Mouse (Mus musculus): ENCODE measurements around the gene Fkbp10. TPM values are rescaled to one million over a fixed set of nuclear protein-coding genes. Genes with fewer than 3 reads are reported as not detected.
A peak's percentile ranks its signal among the peaks of the same experiment; 100 is the strongest.

Fkbp10 gene
- total RNA-seq, 2 experiments from 2014 or later: 1.9 to 4.5 TPM

- Histone ChIP-seq H3K4me3 (no peak overlapping the region), H3K27ac (no peak overlapping the region)
- intact Hi-C loops (cut with DNase I): no loop called here
- no peak for TF ChIP-seq CTCF (IDR thresholded peaks at IDR 0.05)
- no peak for DNase-seq
Observed at GRCm38 (mm10) chr11:100404456-100405074, 10.9 kb upstream of the Fkbp10 start.

GRCm38 (mm10) chr11:100406273-100406672 is 9.2 kb upstream of the Fkbp10 start:
- no peak for DNase-seq
- no peak overlapping the region for H3K27ac ChIP-seq
- intact Hi-C loops (cut with DNase I): no loop called here
- no peak for TF ChIP-seq CTCF (IDR thresholded peaks at IDR 0.05)
- no peak overlapping the region for H3K4me3 ChIP-seq

DNA sequence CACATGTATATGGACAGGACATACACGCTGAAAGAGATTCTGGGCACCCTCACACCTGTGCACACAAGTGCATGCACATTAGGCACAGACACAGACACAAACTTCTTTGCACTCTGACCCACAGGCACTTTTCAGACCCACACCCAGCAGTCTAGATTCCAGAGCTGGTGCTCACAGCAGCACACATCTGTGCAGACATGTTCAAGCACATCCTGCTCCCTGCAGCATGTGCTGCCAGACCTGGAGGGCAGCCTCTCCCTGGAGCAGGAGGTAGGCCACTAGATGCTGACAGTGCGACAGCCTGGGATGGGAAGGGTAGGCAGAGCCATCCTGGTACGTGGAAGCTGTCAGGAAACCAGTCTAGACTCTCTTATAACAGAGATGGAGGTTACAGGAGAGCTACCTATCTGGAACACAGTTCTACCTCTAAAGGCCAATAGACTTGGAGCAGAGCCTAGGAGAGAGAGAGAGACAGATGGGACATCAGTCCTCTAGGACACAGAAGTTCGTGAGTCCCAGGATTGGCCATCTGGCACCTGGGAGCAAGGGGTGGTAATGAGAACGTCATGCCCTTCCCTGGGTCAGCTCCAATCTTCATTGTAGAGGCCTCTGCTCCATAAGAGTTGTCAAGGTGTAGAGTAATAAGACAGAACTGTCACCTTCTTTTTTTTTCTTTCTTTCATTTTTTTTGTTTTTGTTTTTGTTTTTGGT is 8.3 kb upstream of the Fkbp10 start:
- H3K27ac ChIP-seq: no peak overlapping the region
- intact Hi-C loops (cut with DNase I): no loop called here
- no peak for DNase-seq
- no peak for TF ChIP-seq CTCF (IDR thresholded peaks at IDR 0.05)
- H3K4me3 ChIP-seq: no peak overlapping the region

DNA sequence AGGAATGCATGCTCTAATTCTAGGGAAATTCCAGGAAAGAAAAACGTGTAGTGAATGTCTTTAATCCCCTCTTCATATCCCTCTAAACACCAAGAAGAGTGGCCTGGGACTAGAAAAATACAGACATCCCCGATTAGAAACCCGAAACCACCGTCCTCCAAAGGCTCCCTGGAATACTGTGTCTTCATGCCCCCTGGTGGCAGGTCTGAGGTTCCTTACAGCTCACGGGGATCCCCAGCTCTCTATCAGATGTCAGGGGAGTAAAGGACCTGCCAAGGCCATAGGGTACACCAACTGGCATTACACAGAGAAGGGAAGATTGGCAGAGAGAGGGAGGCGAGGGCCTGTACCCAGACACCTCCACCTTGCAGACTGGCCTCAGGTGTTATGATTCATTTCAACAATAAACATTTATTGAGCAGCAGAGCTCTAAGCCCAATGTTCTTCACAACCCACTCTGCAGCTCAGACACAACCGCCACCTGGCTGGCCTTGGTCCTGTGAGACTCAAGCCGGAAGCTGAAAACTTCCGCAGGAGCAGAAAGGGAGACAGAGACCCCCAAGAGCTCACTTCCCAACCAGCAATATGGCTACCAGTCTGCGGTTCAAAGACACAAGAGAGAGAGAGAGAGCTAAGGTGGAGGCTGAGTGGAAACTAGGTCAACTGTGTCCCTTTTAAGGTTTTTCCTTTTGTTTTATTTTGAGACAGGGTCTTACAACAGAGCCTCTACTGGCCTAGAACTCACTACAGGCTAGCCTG is 7.2 kb upstream of the Fkbp10 start:
- intact Hi-C loops (cut with DNase I): loop anchor here (1.0 kb wide), 1 partner anchor 46 kb away; no protein-coding TSS in a partner anchor
- peak; percentile 84 for DNase-seq
- peak; percentile 91 for TF ChIP-seq CTCF (IDR thresholded peaks at IDR 0.05)
- Histone ChIP-seq H3K4me3 (no peak overlapping the region), H3K27ac (peak overlapping the region; percentile 16; the same call in 1 of the 2 replicates)

DNA sequence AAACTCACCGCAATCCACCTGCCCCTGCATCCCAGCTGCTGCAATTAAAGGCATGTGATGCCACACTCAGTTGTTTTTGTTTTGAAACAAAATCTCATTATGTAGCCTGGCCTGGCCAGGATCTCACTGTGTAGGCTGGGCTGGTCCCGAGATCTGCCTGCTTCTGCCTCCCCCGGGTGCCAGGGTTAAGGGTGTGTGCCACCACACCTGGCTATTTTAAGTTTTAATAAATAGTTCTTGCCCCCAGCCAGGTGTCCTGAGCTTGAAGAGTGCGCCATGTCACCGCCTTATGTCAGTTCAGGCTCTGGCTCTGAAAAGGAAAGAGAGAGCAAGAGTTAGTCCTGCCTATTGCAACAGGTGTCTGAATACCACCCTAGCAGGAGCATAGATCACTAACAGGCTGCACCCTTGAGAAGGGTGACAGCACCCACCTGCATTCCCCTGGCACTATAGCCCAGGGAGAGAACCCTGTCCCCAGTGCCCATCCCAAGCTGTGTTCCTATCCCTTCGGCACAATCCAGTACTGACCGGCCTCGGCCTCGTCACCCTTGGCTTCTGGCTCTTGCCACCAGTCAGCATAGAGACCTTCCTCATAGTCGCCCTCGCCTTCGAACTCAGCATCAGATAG is 6.5 kb upstream of the Fkbp10 start:
- intact Hi-C loops (cut with DNase I): loop anchor here (1.0 kb wide), 1 partner anchor 47 kb away; no protein-coding TSS in a partner anchor
- no peak for TF ChIP-seq CTCF (IDR thresholded peaks at IDR 0.05)
- Histone ChIP-seq H3K27ac (no peak overlapping the region), H3K4me3 (no peak overlapping the region)
- DNase-seq: no peak

GRCm38 (mm10) chr11:100409686-100410085 is 5.8 kb upstream of the Fkbp10 start:
- TF ChIP-seq CTCF (IDR thresholded peaks at IDR 0.05): no peak
- DNase-seq: no peak
- Histone ChIP-seq H3K4me3 (no peak overlapping the region), H3K27ac (no peak overlapping the region)
- intact Hi-C loops (cut with DNase I): no loop called here

DNA sequence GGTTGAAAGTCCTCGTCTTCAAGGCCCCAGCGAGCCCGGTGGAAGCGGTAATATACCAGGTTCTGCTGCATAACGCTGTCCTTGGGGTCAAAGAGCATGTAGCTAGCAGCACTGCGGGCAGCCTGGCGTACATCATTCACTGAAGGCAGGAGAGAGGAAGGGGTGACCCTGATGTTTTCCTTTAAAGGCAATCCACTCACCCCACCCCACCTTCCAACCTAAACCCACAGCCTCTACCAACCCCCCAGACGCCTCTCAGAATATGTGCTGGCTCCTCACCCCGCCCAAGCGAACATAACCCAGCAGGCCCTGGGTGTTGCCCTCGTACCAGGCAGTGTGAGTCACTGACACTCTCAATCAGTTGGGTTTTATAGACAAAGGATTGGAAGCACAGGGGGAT is 3.8 kb upstream of the Fkbp10 start:
- no peak for TF ChIP-seq CTCF (IDR thresholded peaks at IDR 0.05)
- Histone ChIP-seq H3K4me3 (no peak overlapping the region), H3K27ac (no peak overlapping the region)
- DNase-seq: no peak
- intact Hi-C loops (cut with DNase I): no loop called here

GRCm38 (mm10) chr11:100413541-100413940 is 2.0 kb upstream of the Fkbp10 start:
- Histone ChIP-seq H3K4me3 (peak overlapping the region; percentile 92), H3K27ac (peak overlapping the region; percentile 90)
- DNase-seq: no peak
- intact Hi-C loops (cut with DNase I): no loop called here
- no peak for TF ChIP-seq CTCF (IDR thresholded peaks at IDR 0.05)

- intact Hi-C loops (cut with DNase I): no loop called here
- peak; percentile 83 for TF ChIP-seq CTCF (IDR thresholded peaks at IDR 0.05)
- peak within 1 kb of the TSS; percentile 90 for H3K27ac ChIP-seq
- H3K4me3 ChIP-seq: peak within 1 kb of the TSS; percentile 92
- DNase-seq: peak; percentile 91
Observed at GRCm38 (mm10) chr11:100414021-100414913, 1.2 kb upstream of the Fkbp10 start, which contains the start of gene P3h4. P3h4 (minus strand) TSS chr11:100414836.

DNA sequence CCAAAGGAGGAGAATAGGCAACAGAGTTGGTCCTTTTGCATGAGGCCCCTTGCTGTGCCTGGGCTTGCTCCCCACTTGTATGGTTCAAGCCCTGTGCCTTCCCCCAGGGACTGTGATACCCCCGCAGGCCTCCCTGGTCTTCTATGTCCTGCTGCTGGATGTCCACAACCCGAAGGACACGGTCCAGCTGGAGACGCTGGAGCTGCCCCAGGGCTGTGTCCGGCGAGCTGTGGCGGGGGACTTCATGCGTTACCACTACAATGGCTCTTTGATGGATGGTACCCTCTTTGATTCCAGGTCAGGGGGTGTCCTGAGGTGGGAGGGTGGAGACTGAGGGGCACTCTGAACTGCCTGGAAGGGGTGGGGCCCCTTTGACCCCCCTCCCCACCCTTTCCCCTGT is 6.0 kb downstream of the Fkbp10 start:
- H3K4me3 ChIP-seq: no peak overlapping the region
- intact Hi-C loops (cut with DNase I): no loop called here
- no peak overlapping the region for H3K27ac ChIP-seq
- TF ChIP-seq CTCF (IDR thresholded peaks at IDR 0.05): no peak
- DNase-seq: no peak

DNA sequence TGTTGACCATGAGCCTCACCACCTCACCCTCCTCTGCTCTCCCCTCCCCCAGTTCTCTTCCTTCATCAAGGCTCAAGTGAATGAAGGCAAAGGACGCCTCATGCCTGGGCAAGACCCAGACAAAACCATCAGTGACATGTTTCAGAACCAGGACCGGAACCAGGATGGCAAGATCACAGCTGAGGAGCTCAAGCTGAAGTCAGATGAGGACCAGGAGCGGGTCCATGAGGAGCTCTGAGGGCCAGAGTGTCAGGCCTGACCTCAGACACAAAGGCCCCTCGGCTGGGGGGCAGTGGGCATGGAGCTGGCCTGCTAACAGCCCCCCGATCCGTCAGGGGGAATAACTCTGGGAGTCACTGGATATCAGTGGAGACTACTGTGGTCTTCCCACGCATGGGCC is 8.3 kb downstream of the Fkbp10 start:
- Histone ChIP-seq H3K27ac (no peak overlapping the region), H3K4me3 (no peak overlapping the region)
- intact Hi-C loops (cut with DNase I): no loop called here
- no peak for TF ChIP-seq CTCF (IDR thresholded peaks at IDR 0.05)
- no peak for DNase-seq

Measured in gastrocnemius, adult 2 months (tissue).